In the genomic region with DNA sequence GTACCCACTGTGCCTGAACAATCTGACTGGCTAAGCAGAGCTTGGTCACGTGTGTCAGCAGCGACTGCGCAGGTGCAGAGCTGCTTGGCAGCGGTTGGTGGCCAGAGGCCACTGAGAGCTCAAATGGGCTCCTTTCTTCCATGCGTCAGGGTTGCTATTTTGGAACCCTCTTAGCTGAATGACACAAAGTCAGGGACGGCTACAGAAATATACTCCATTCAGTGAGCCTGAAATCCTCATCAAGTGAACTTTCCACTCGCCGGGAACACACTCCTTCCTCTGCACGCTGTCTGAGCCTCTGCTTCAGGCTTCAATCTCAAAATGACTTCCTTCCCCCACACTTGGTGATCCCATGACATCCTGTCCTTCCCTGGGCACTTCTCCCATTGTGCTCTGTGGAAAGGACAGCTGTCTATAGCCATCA, we compare ENCODE assay signal across 8 mouse cellular contexts. TPM values are rescaled to one million over a fixed set of nuclear protein-coding genes. Genes with fewer than 3 reads are reported as not detected.
DNase-seq lines count a peak whose midpoint lies in the region; ATAC-seq lines count a peak whose summit lies in the region.

No protein-coding gene starts in this region.

- WGBS in forebrain, embryonic 10.5 days, result 63% methylated on average over 9 of the region's 9 CpGs
- WGBS in forebrain, embryonic 14.5 days, result 51% methylated on average over 9 of the region's 9 CpGs
- 50% methylated on average over 9 of the region's 9 CpGs for WGBS in forebrain, embryonic 16.5 days
- WGBS in hindbrain, embryonic 15.5 days, result 58% methylated on average over 9 of the region's 9 CpGs

- no peak overlapping the region for H3K4me2 ChIP-seq in forebrain, embryonic 14.5 days (ENCODE audit: low read length)
- no peak overlapping the region for H3K4me2 ChIP-seq in forebrain, embryonic 16.5 days (ENCODE audit: low read length)
- no peak overlapping the region for H3K4me2 ChIP-seq in hindbrain, embryonic 15.5 days

- peaks cover 13% of the 10 kb centered on the region for H3K9me3 ChIP-seq in forebrain, embryonic 10.5 days
- H3K9me3 ChIP-seq in forebrain, embryonic 14.5 days (replicated peaks; ENCODE audit: control insufficient read depth, low read length), result 0 out of 2 replicates have a peak, but pooled peaks cover 7% of the 10 kb centered on the region
- H3K9me3 ChIP-seq in forebrain, embryonic 16.5 days (ENCODE audit: control insufficient read depth, low read length), result peaks cover 9% of the 10 kb centered on the region
- no peaks in the 10 kb centered on the region for H3K9me3 ChIP-seq in hindbrain, embryonic 15.5 days

- H3K9ac ChIP-seq in forebrain, embryonic 14.5 days (ENCODE audit: low read length), result no peak overlapping the region
- no peak overlapping the region for H3K9ac ChIP-seq in forebrain, embryonic 16.5 days (replicated peaks; ENCODE audit: low read depth, low read length)
- no peak overlapping the region for H3K9ac ChIP-seq in hindbrain, embryonic 15.5 days

- H3K36me3 ChIP-seq in forebrain, embryonic 10.5 days (replicated peaks), result peaks cover 55% of the 10 kb centered on the region
- H3K36me3 ChIP-seq in forebrain, embryonic 14.5 days (ENCODE audit: control insufficient read depth, insufficient read depth, low read length), result peaks cover 21% of the 10 kb centered on the region
- peaks cover 6% of the 10 kb centered on the region for H3K36me3 ChIP-seq in forebrain, embryonic 16.5 days (ENCODE audit: control insufficient read depth, insufficient read depth)
- H3K36me3 ChIP-seq in hindbrain, embryonic 15.5 days, result peaks cover 13% of the 10 kb centered on the region

- H3K4me3 ChIP-seq in forebrain, embryonic 10.5 days, result no peak overlapping the region
- no peak overlapping the region for H3K4me3 ChIP-seq in forebrain, embryonic 14.5 days (ENCODE audit: low read depth, low read length)
- H3K4me3 ChIP-seq in forebrain, embryonic 16.5 days (replicated peaks; ENCODE audit: low read length), result no peak overlapping the region
- no peak overlapping the region for H3K4me3 ChIP-seq in hindbrain, embryonic 15.5 days

- no peak for DNase-seq in forebrain, embryonic 10.5 days (ENCODE audit: extremely low spot score, low spot score)
- no peak for DNase-seq in forebrain, embryonic 14.5 days (ENCODE audit: low spot score)
- peak; percentile 74 for DNase-seq in R1 (ENCODE audit: low read depth, low spot score)
- peak; percentile 63 for DNase-seq in lung, postnatal 36 days
- DNase-seq in urinary bladder, adult 2 months (ENCODE audit: low spot score), result no peak
- DNase-seq in ovary, postnatal 14 days (ENCODE audit: low spot score), result no peak

- no peaks in the 10 kb centered on the region for H3K27me3 ChIP-seq in forebrain, embryonic 10.5 days (ENCODE audit: poor library complexity, severe bottlenecking)
- no peaks in the 10 kb centered on the region for H3K27me3 ChIP-seq in forebrain, embryonic 14.5 days (replicated peaks; ENCODE audit: control insufficient read depth, insufficient read depth, low read length)
- no peaks in the 10 kb centered on the region for H3K27me3 ChIP-seq in forebrain, embryonic 16.5 days (replicated peaks; ENCODE audit: control insufficient read depth, insufficient read depth, low read length)
- H3K27me3 ChIP-seq in hindbrain, embryonic 15.5 days, result no peaks in the 10 kb centered on the region

- ATAC-seq in forebrain, embryonic 14.5 days, result no peak
- ATAC-seq in forebrain, embryonic 16.5 days, result 0 out of 2 replicates have a peak, but pooled peaks have one; percentile 18
- no peak for ATAC-seq in hindbrain, embryonic 15.5 days (ENCODE audit: low FRiP score, low read depth)

- H3K4me1 ChIP-seq in forebrain, embryonic 10.5 days, result peaks cover 39% of the 10 kb centered on the region
- no peaks in the 10 kb centered on the region for H3K4me1 ChIP-seq in forebrain, embryonic 14.5 days (ENCODE audit: control insufficient read depth, insufficient read depth, low read length)
- H3K4me1 ChIP-seq in forebrain, embryonic 16.5 days (replicated peaks; ENCODE audit: control insufficient read depth, insufficient read depth, low read length), result peaks cover 4% of the 10 kb centered on the region; the same call in 1 of the 2 replicates
- H3K4me1 ChIP-seq in hindbrain, embryonic 15.5 days (replicated peaks), result peaks cover 19% of the 10 kb centered on the region

- H3K27ac ChIP-seq in forebrain, embryonic 10.5 days, result peak overlapping the region; percentile 70
- no peak overlapping the region for H3K27ac ChIP-seq in forebrain, embryonic 14.5 days (ENCODE audit: low read depth, low read length)
- no peak overlapping the region for H3K27ac ChIP-seq in forebrain, embryonic 16.5 days (ENCODE audit: low read length)
- 0 out of 2 replicates have a peak overlapping the region, but pooled peaks have one; percentile 17 for H3K27ac ChIP-seq in hindbrain, embryonic 15.5 days (replicated peaks)

RNA-seq across cellular contexts. Expression of a gene that starts 16.1 kb away (rescaled TPM):
- polyA plus RNA-seq in forebrain, embryonic 10.5 days (2016; fragmentation: Nextera tagmentation; extraction: Ambion mirVana), result 119 and 122 TPM in 2 replicates
- polyA plus RNA-seq in forebrain, embryonic 14.5 days (2014; fragmentation: Nextera tagmentation; extraction: Ambion mirVana), result 159 and 160 TPM in 2 replicates
- 138 and 145 TPM in 2 replicates for polyA plus RNA-seq in forebrain, embryonic 16.5 days (2015; fragmentation: Nextera tagmentation; extraction: Ambion mirVana)
- polyA plus RNA-seq in hindbrain, embryonic 15.5 days (2015; fragmentation: Nextera tagmentation; extraction: Ambion mirVana), result 156 TPM in 2 replicates
- 77.7 and 84.2 TPM in 2 replicates for polyA plus RNA-seq in urinary bladder, adult 2 months (2012; rRNA removed)

Comparison
In these comparisons a context has a peak if more than half of its experiments do, and no peak if none do; other contexts are left out.
1. H3K27ac ChIP-seq: peak in forebrain, embryonic 10.5 days (single experiment) and hindbrain, embryonic 15.5 days (single experiment); none in forebrain, embryonic 14.5 days (single experiment) and forebrain, embryonic 16.5 days (single experiment).
2. DNase-seq: peak in R1 (single experiment) and lung, postnatal 36 days (single experiment); none in forebrain, embryonic 10.5 days (single experiment), forebrain, embryonic 14.5 days (single experiment), urinary bladder, adult 2 months (single experiment) and ovary, postnatal 14 days (single experiment).